Mouse (Mus musculus): ENCODE measurements around the gene Cpne5. TPM values are rescaled to one million over a fixed set of nuclear protein-coding genes. Genes with fewer than 3 reads are reported as not detected.

The Cpne5 gene
- polyA plus RNA-seq, 1 experiment from 2014 or later = 0.26 TPM

GRCm38 (mm10) chr17:29246602-29247001 is 8.6 kb upstream of the Cpne5 start:
- ATAC-seq (peak; percentile 35), DNase-seq (ENCODE audit: low read depth, low spot score) (peak; percentile 55)
- in situ Hi-C loops (cut with MboI; ENCODE audit: low pct_unique_long_range_greater_than_20kb) = loop anchor here (5.0 kb wide), 2 partner anchors 69 to 199 kb away; no protein-coding TSS in a partner anchor
- CTCF ChIA-PET = interaction anchor here (0.7 to 2.0 kb wide), 23 partner anchors 10 to 319 kb away, joined by 3 to 12 read pairs (median 3); no protein-coding TSS in a partner anchor
- POLR2A ChIA-PET = interaction anchor here (0.6 kb wide), 1 partner anchor 461 kb away, joined by 4 read pairs; no protein-coding TSS in a partner anchor
- no peak for TF ChIP-seq CTCF (IDR thresholded peaks at IDR 0.05)
- peaks cover 2% of the 10 kb centered on the region for H3K27me3 ChIP-seq

DNA sequence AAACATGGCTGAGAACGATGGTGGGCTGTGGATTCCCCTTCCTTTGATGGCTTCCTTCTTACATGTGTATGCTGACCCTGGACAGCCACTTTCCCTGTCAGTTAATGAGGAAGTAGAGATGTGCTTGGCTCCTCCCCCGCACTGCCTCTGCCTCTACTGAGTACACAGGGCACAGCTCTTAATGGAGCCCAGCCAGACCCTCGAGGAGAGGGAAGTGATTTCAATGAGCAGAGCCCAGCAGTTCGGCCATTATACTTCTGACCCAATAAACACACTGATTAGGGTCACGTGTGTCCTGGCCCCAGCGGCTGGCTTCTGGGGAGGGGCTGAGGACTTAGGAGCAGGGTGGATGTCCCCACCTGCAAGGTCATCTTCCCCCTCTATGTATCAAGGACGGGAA is 7.8 kb upstream of the Cpne5 start:
- ChIA-PET CTCF (interaction anchor here (0.8 to 2.0 kb wide), 11 partner anchors 12 to 230 kb away, joined by 3 to 12 read pairs (median 5); no protein-coding TSS in a partner anchor), POLR2A (no interaction called here)

DNA sequence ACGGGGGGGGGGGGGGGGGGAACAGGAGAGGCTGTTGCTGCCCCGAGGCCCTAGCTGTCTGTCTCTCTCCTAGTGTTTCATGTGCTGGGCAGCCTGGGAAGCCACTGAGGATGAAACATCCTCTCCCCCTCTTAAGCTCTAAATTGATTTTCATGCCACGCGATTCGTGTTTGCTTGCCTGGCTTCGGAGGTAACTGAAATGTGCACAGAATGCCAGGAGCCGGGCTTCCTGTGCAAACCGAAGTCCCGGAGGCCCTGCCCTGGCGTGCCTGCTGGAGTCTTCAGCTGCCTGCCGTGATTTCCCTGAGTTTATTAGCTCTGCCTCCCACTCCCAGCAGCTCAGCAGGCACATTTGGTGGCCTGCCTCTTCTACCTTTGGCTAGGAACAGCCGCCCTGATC is 6.9 kb upstream of the Cpne5 start:
- TF ChIP-seq CTCF (IDR thresholded peaks at IDR 0.05) = no peak
- CTCF ChIA-PET = interaction anchor here (1.0 to 1.5 kb wide), 4 partner anchors 11 to 126 kb away, joined by 3 to 4 read pairs (median 3); no protein-coding TSS in a partner anchor
- DNase-seq (ENCODE audit: low read depth, low spot score) (no peak), ATAC-seq (no peak)
- POLR2A ChIA-PET = no interaction called here
- H3K27me3 ChIP-seq = peaks cover 4% of the 10 kb centered on the region
- in situ Hi-C loops (cut with MboI; ENCODE audit: low pct_unique_long_range_greater_than_20kb) = loop anchor here (5.0 kb wide), 2 partner anchors 68 to 198 kb away; no protein-coding TSS in a partner anchor

More for the DNA sequence above, 7.8 kb upstream of the Cpne5 start:
- DNase-seq (ENCODE audit: low read depth, low spot score) = no peak
- peaks cover 2% of the 10 kb centered on the region for H3K27me3 ChIP-seq
- in situ Hi-C loops (cut with MboI; ENCODE audit: low pct_unique_long_range_greater_than_20kb) = loop anchor here (5.0 kb wide), 2 partner anchors 68 to 198 kb away; no protein-coding TSS in a partner anchor
- no peak for TF ChIP-seq CTCF (IDR thresholded peaks at IDR 0.05)
- no peak for ATAC-seq

DNA sequence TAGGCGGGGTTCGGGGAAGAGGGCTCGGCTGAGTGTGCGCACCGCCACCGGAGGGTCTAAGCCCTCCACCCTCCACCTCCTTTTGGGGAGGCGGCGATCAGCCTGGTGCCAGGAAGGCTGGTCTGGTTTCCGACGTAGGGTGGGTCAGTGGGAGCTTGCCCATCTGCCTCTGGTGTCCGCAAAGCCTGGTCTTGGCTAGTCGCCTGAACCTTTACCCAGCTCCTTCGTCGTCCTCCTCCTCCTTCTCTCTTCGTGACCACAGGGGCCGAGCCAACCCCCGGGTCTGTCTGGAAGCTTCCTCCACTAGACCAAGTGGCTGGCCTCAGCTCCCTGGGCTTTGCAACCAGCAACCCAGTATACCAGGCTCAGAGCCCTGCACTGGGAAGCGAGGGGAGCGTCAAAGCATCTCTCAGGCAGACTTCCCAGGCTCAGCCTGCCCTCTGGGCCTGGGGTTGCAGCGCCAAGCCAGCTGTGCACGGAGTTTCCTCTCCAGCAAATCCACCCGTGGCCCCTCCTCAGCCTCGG is 516 bp upstream of the Cpne5 start:
- DNase-seq (ENCODE audit: low read depth, low spot score) (no peak), ATAC-seq (no peak)
- H3K27me3 ChIP-seq = peaks cover 34% of the 10 kb centered on the region
- CTCF ChIA-PET = no interaction called here
- POLR2A ChIA-PET = no interaction called here
- no peak for TF ChIP-seq CTCF (IDR thresholded peaks at IDR 0.05)
- in situ Hi-C loops (cut with MboI; ENCODE audit: low pct_unique_long_range_greater_than_20kb) = no loop called here

DNA sequence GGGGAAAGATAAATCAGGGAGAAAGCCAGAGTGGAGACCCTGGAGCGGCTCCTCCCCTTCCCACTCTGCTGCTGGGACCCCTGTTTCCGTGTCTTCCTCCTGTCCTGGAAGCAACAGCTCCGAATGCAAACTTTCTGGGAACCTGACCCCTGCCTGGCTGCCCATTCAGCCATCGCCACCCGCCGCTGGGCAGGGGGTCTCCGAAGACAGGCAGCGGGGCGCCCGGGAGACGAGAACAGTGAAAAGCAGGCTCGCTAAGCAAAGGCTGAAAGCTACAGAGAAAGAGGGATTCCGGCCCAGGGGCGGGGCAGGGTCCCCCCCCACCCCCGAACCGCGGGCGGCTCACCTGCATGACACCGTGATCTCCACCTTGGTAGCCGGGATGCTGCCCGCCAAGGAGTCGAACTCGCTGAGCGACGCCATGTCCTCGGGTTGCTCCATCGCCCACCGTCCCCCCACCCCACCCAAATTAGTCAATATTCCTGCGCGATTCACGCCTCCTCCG is 648 bp downstream of the Cpne5 start:
- no peak for ATAC-seq
- CTCF ChIA-PET = no interaction called here
- H3K27me3 ChIP-seq = peaks cover 31% of the 10 kb centered on the region

DNA sequence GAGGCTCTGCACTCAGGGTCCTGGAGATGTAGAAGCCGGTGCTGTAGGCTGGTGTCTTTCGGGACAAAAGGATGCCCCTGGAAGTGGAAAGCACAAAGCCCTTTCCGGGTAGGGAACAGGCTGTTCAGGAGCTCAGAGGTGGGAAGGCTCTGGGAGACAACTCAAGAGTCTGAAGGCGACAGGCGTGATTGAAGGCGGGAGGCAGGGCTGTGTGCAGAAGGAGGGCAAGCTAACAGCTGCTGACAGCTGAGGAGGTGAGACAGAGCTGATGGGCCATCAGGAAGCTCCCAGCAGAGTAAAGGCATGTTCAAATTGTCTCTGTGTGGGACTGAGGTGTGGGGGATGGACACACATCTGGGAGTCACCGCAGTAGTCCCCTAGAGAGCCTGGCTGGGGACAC is 1.9 kb downstream of the Cpne5 start:
- TF ChIP-seq CTCF (IDR thresholded peaks at IDR 0.05) = no peak

More for the DNA sequence above, 648 bp downstream of the Cpne5 start:
- no peak for DNase-seq (ENCODE audit: low read depth, low spot score)
- POLR2A ChIA-PET = no interaction called here
- in situ Hi-C loops (cut with MboI; ENCODE audit: low pct_unique_long_range_greater_than_20kb) = no loop called here
- no peak for TF ChIP-seq CTCF (IDR thresholded peaks at IDR 0.05)

DNA sequence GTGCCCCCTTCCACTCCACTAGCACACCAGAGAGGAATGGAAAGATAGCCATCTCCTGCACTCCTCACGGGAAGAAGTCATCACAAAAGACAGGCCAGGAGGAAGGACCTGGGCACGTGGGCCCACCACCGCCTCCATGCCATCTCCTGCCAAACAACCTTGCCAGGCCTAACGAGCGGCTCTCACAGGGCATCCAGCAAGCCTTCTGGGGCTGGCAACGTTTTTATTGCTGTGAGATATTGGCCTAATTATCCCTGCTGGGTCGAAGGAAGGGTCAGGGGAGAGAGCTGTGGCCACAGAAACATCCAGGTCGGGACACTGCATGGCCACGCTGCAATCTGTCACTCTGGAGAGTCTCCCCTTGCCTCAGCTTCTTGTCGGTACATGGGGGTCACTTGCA is 6.9 kb downstream of the Cpne5 start:
- no peak for ATAC-seq
- H3K27me3 ChIP-seq = peaks cover 2% of the 10 kb centered on the region
- TF ChIP-seq CTCF (IDR thresholded peaks at IDR 0.05) = no peak
- in situ Hi-C loops (cut with MboI; ENCODE audit: low pct_unique_long_range_greater_than_20kb) = no loop called here
- ChIA-PET POLR2A (no interaction called here), CTCF (interaction anchor here (1.3 kb wide), 1 partner anchor 10 kb away, joined by 3 read pairs; no protein-coding TSS in a partner anchor)
- no peak for DNase-seq (ENCODE audit: low read depth, low spot score)

More for the DNA sequence above, 1.9 kb downstream of the Cpne5 start:
- in situ Hi-C loops (cut with MboI; ENCODE audit: low pct_unique_long_range_greater_than_20kb) = no loop called here
- CTCF ChIA-PET = no interaction called here
- ATAC-seq = no peak
- H3K27me3 ChIP-seq = peaks cover 31% of the 10 kb centered on the region
- POLR2A ChIA-PET = no interaction called here
- DNase-seq (ENCODE audit: low read depth, low spot score) = no peak

DNA sequence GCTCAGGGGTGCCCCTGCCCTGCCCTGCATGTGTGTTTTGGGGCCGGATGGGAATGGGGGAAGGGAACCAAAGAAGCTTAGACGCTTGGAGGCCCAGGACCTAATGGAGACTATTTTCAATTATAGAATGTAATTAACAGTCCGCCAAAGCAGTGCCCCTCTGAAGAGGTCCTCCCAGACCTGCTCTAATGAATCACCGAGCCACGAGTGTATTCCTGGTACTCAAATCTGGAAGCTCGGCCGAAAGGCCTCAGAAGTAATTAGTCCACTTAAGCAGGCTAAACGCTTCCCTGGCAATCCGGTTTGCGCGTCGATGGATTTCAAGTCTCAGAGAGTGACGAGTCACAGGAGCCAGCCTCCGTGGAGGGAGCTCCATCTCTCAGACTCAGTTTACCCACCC is 17.3 kb downstream of the Cpne5 start:
- ChIA-PET POLR2A (no interaction called here), CTCF (interaction anchor here (1.2 kb wide), 1 partner anchor 11 kb away, joined by 3 read pairs; no protein-coding TSS in a partner anchor)
- in situ Hi-C loops (cut with MboI; ENCODE audit: low pct_unique_long_range_greater_than_20kb) = no loop called here
- ATAC-seq (no peak), DNase-seq (ENCODE audit: low read depth, low spot score) (no peak)
- H3K27me3 ChIP-seq = no peaks in the 10 kb centered on the region
- no peak for TF ChIP-seq CTCF (IDR thresholded peaks at IDR 0.05)

DNA sequence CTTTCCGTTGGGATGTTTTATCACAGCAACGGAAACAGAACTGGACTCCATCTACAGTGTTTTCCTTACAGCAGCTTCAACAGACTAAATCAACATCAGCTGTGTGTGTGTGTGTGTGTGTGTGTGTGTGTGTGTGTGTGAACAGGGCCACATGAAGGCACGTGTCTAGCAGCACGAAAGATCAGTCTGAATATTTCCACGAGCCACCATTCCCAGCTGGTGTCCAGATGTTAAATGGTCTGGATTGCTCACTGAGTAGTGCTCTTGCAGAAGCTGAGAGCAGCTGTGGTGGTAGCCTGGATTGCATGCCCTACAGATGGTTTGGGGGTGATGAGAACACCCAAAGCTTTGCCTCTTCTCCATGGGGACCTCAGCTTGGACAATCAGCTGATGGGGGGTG is 19.9 kb downstream of the Cpne5 start:
- in situ Hi-C loops (cut with MboI; ENCODE audit: low pct_unique_long_range_greater_than_20kb) = no loop called here
- DNase-seq (ENCODE audit: low read depth, low spot score) (no peak), ATAC-seq (no peak)
- TF ChIP-seq CTCF (IDR thresholded peaks at IDR 0.05) = no peak
- ChIA-PET CTCF (no interaction called here), POLR2A (interaction anchor here (0.6 kb wide), 1 partner anchor 1249 kb away, joined by 3 read pairs; no protein-coding TSS in a partner anchor)
- H3K27me3 ChIP-seq = no peaks in the 10 kb centered on the region

GRCm38 (mm10) chr17:29216078-29216477 is 21.9 kb downstream of the Cpne5 start:
- DNase-seq (ENCODE audit: low read depth, low spot score) (no peak), ATAC-seq (no peak)
- no peak for TF ChIP-seq CTCF (IDR thresholded peaks at IDR 0.05)
- H3K27me3 ChIP-seq = no peaks in the 10 kb centered on the region
- in situ Hi-C loops (cut with MboI; ENCODE audit: low pct_unique_long_range_greater_than_20kb) = no loop called here
- CTCF ChIA-PET = interaction anchor here (1.4 kb wide), 1 partner anchor 46 kb away, joined by 3 read pairs; no protein-coding TSS in a partner anchor
- POLR2A ChIA-PET = no interaction called here

GRCm38 (mm10) chr17:29214655-29215054 is 23.3 kb downstream of the Cpne5 start:
- CTCF ChIA-PET = interaction anchor here (1.0 kb wide), 1 partner anchor 32 kb away, joined by 3 read pairs; no protein-coding TSS in a partner anchor
- in situ Hi-C loops (cut with MboI; ENCODE audit: low pct_unique_long_range_greater_than_20kb) = no loop called here
- DNase-seq (ENCODE audit: low read depth, low spot score) (no peak), ATAC-seq (no peak)
- no peaks in the 10 kb centered on the region for H3K27me3 ChIP-seq
- POLR2A ChIA-PET = interaction anchor here (0.7 to 0.8 kb wide), 2 partner anchors 13 to 222 kb away, joined by 3 read pairs; no protein-coding TSS in a partner anchor
- no peak for TF ChIP-seq CTCF (IDR thresholded peaks at IDR 0.05)

Data from Patski (cell line).